Mouse (Mus musculus) embryonic facial prominence, embryonic 11.5 days (tissue): ENCODE data around the gene Cdt1. TPM values are rescaled to one million over a fixed set of nuclear protein-coding genes. Genes with fewer than 3 reads are reported as not detected.

Experiments used
- ATAC-seq: fragments of 200-750 bp; cut with Nextera tagmentation; replicated peaks from 2 replicates; pipeline ENCODE4 v1.8.0; 2017; ENCODE audit warnings: low read depth; ENCODE audit not compliant: insufficient number of reproducible peaks, low FRiP score, low TSS enrichment
- DNase-seq: peaks from one replicate; pipeline ENCODE4 v3.0.0-alpha.2; 2015; ENCODE audit warnings: low spot score
- H3K27ac ChIP-seq: fragments of 300-500 bp; sonication (generic); replicated peaks from 2 replicates; pipeline ENCODE4 v1.5.1; 2014; ENCODE audit warnings: mild to moderate bottlenecking, low read depth, low read length, control low read depth
- H3K27me3 ChIP-seq: fragments of 300-500 bp; sonication (generic); 2 replicates; pipeline ENCODE4 v1.6.1; 2014; ENCODE audit warnings: mild to moderate bottlenecking, low read length, moderate library complexity, mixed read lengths; ENCODE audit not compliant: control insufficient read depth, insufficient read depth
- H3K36me3 ChIP-seq: fragments of 300-500 bp; sonication (generic); replicated peaks from 2 replicates; pipeline ENCODE4 v1.6.1; 2014; ENCODE audit warnings: low read depth, mild to moderate bottlenecking, low read length, moderate library complexity, mixed read lengths; ENCODE audit not compliant: control insufficient read depth, insufficient read depth
- H3K4me1 ChIP-seq: fragments of 300-500 bp; sonication (generic); 2 replicates; pipeline ENCODE4 v1.6.1; 2014; ENCODE audit warnings: low read length, mixed read lengths; ENCODE audit not compliant: control insufficient read depth, insufficient read depth
- H3K4me2 ChIP-seq: fragments of 300-500 bp; sonication (generic); 2 replicates; pipeline ENCODE4 v1.6.1; 2014; ENCODE audit warnings: low read depth, mild to moderate bottlenecking, control low read depth, low read length, moderate library complexity
- H3K4me3 ChIP-seq: fragments of 300-500 bp; sonication (generic); 2 replicates; pipeline ENCODE4 v1.5.1; 2014; ENCODE audit warnings: low read depth, low read length, control low read depth
- H3K9ac ChIP-seq: fragments of 300-500 bp; sonication (generic); replicated peaks from 2 replicates; pipeline ENCODE4 v1.6.1; 2014; ENCODE audit warnings: mild to moderate bottlenecking, control low read depth, low read length
- H3K9me3 ChIP-seq: fragments of 300-500 bp; sonication (generic); replicated peaks from 2 replicates; pipeline ENCODE4 v1.6.1; 2016; ENCODE audit warnings: mild to moderate bottlenecking, low read length, inconsistent platforms, mixed read lengths; ENCODE audit not compliant: control insufficient read depth
- WGBS: fragments of 180-500 bp; shearing (Covaris S2); extraction: QIAGEN DNeasy Blood & Tissue Kit; methylation state at CpG from one replicate; pipeline ENCODE4 v1.1.7; 2014; 5-methylcytosine and 5-hydroxymethylcytosine counted together
- polyA plus RNA-seq: library from polyadenylated mRNA; unstranded; fragments of >200 nt; fragmentation: Nextera tagmentation; extraction: Ambion mirVana; gene quantifications from 2 replicates; pipeline ENCODE4 v1.2.1, GENCODE M21; 2014

Cdt1 gene
- polyA plus RNA-seq, 1 experiment from 2014 or later, result 32.1 TPM

- H3K4me2 ChIP-seq, result peak within 1 kb of the TSS; percentile 90
- under 1% methylated on average over 47 of the region's 57 CpGs for WGBS
- peak within 1 kb of the TSS; percentile 70 for H3K9ac ChIP-seq
- H3K27ac ChIP-seq, result peak within 1 kb of the TSS; percentile 11; the same call in 1 of the 2 replicates
- ATAC-seq (peak; percentile 88), DNase-seq (peak; percentile 99)
- H3K27me3 ChIP-seq, result no peaks in the 10 kb centered on the region
- no peaks in the 10 kb centered on the region for H3K9me3 ChIP-seq
- H3K36me3 ChIP-seq, result no peaks in the 10 kb centered on the region
- H3K4me1 ChIP-seq, result 0 out of 2 replicates have a peak, but pooled peaks cover 2% of the 10 kb centered on the region
- H3K4me3 ChIP-seq, result peak within 1 kb of the TSS; percentile 63
Observed at GRCm38 (mm10) chr8:122611295-122612133, 43.7 kb downstream of the Cdt1 start, which contains the start of the genes Galns and Trappc2l. Galns (minus strand) TSS chr8:122611463. Trappc2l (plus strand) TSS chr8:122611640.

- H3K4me1 ChIP-seq, result peaks cover 3% of the 10 kb centered on the region; the same call in 1 of the 2 replicates
- DNase-seq (no peak), ATAC-seq (no peak)
- H3K36me3 ChIP-seq, result no peaks in the 10 kb centered on the region
- H3K27me3 ChIP-seq, result no peaks in the 10 kb centered on the region
- no peaks in the 10 kb centered on the region for H3K9me3 ChIP-seq
- 68% methylated on average over 9 of the region's 9 CpGs for WGBS
- H3K27ac ChIP-seq, result 0 out of 2 replicates have a peak overlapping the region, but pooled peaks have one; percentile 35
- H3K4me3 ChIP-seq, result no peak overlapping the region
- no peak overlapping the region for H3K4me2 ChIP-seq
- H3K9ac ChIP-seq, result no peak overlapping the region
Observed at GRCm38 (mm10) chr8:122616181-122616905, 48.5 kb downstream of the Cdt1 start.

- Histone ChIP-seq H3K9ac (no peak overlapping the region), H3K4me1 (peaks cover 3% of the 10 kb centered on the region; the same call in 1 of the 2 replicates), H3K36me3 (no peaks in the 10 kb centered on the region), H3K27ac (no peak overlapping the region), H3K4me3 (no peak overlapping the region), H3K27me3 (no peaks in the 10 kb centered on the region), H3K9me3 (no peaks in the 10 kb centered on the region), H3K4me2 (no peak overlapping the region)
- ATAC-seq (no peak; the same call in 1 of the 2 replicates), DNase-seq (peak; percentile 88)
- 30% methylated on average over 5 of the region's 7 CpGs for WGBS
Observed at GRCm38 (mm10) chr8:122617947-122618546, 50.2 kb downstream of the Cdt1 start.

- Histone ChIP-seq H3K27me3 (no peaks in the 10 kb centered on the region), H3K9me3 (no peaks in the 10 kb centered on the region), H3K36me3 (no peaks in the 10 kb centered on the region), H3K27ac (no peak overlapping the region), H3K4me1 (peaks cover 3% of the 10 kb centered on the region; the same call in 1 of the 2 replicates), H3K9ac (no peak overlapping the region), H3K4me3 (no peak overlapping the region), H3K4me2 (no peak overlapping the region)
- DNase-seq, result no peak
- 63% methylated on average over 6 of the region's 6 CpGs for WGBS
- no peak for ATAC-seq
Observed at GRCm38 (mm10) chr8:122618660-122619378, 51.0 kb downstream of the Cdt1 start.

- no peak overlapping the region for H3K4me2 ChIP-seq
- no peak for DNase-seq
- no peak overlapping the region for H3K9ac ChIP-seq
- no peaks in the 10 kb centered on the region for H3K27me3 ChIP-seq
- 40% methylated on average over 5 of the region's 5 CpGs for WGBS
- H3K27ac ChIP-seq, result no peak overlapping the region
- ATAC-seq, result no peak
- no peaks in the 10 kb centered on the region for H3K36me3 ChIP-seq
- H3K4me1 ChIP-seq, result peaks cover 3% of the 10 kb centered on the region; the same call in 1 of the 2 replicates
- no peaks in the 10 kb centered on the region for H3K9me3 ChIP-seq
- H3K4me3 ChIP-seq, result no peak overlapping the region
Observed at GRCm38 (mm10) chr8:122620446-122620845, 52.6 kb downstream of the Cdt1 start.

- Histone ChIP-seq H3K27me3 (no peaks in the 10 kb centered on the region), H3K4me1 (peaks cover 3% of the 10 kb centered on the region; the same call in 1 of the 2 replicates), H3K9me3 (no peaks in the 10 kb centered on the region), H3K36me3 (no peaks in the 10 kb centered on the region), H3K4me3 (no peak within 1 kb of the TSS), H3K9ac (no peak within 1 kb of the TSS), H3K27ac (no peak within 1 kb of the TSS), H3K4me2 (no peak within 1 kb of the TSS)
- DNase-seq (no peak), ATAC-seq (no peak)
- WGBS, result 59% methylated on average over 6 of the region's 6 CpGs
Observed at GRCm38 (mm10) chr8:122622727-122623126, 54.9 kb downstream of the Cdt1 start, which contains the start of gene Pabpn1l. Pabpn1l (minus strand) TSS chr8:122622739.
